25 mouse cellular contexts compared by ENCODE assay signal in the genomic region with DNA sequence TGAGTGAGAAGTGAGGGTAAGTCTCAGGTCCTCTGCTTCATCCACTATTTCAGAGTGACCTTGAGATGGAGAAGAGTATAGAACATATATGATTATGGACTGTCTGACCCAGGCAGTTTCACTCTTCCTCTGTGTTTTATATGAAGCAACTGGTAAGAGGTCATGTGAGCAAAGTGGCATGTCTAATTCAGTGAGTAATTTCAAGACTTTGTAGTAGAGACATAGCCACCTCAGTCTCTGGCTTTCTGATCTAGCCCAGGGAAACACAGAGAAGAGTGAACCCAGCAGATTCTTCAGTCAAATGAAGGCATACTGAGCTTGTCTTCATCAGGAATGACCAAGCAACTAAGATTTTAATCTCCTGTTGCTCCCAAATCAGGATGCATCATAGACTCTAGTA.
DNase-seq lines count a peak whose midpoint lies in the region; ATAC-seq lines count a peak whose summit lies in the region.
"Had no signal": no experiment of that assay in that cellular context is flagged by ENCODE, and none has a peak within 500 bp of the region (broad histone marks: within the 10 kb centered on the region; RNA-seq: fewer than 3 reads in every experiment).

No protein-coding gene starts in this region.

- no peaks in the 10 kb centered on the region for H3K27me3 ChIP-seq in limb, embryonic 10.5 days (ENCODE audit: low read depth, poor library complexity, severe bottlenecking)
- H3K27me3 ChIP-seq: embryonic facial prominence, embryonic 15.5 days; forebrain, embryonic 12.5 days had no signal

- no peaks in the 10 kb centered on the region for H3K4me1 ChIP-seq in limb, embryonic 10.5 days
- H3K4me1 ChIP-seq: forebrain, embryonic 10.5 days; forebrain, embryonic 12.5 days had no signal

- H3K36me3 ChIP-seq in limb, embryonic 10.5 days, result no peaks in the 10 kb centered on the region
- H3K36me3 ChIP-seq: embryonic facial prominence, embryonic 13.5 days; embryonic facial prominence, embryonic 15.5 days; forebrain, embryonic 10.5 days; forebrain, embryonic 12.5 days; G1E had no signal

- H3K9me3 ChIP-seq in limb, embryonic 10.5 days (replicated peaks), result no peaks in the 10 kb centered on the region
- H3K9me3 ChIP-seq: embryonic facial prominence, embryonic 13.5 days; embryonic facial prominence, embryonic 15.5 days; forebrain, embryonic 10.5 days; forebrain, embryonic 12.5 days; G1E had no signal

- peak; percentile 56 for ATAC-seq in CD4-positive, CD25-positive, alpha-beta regulatory T cell, adult 4 months
- ATAC-seq in activated CD4-positive, CD25-positive, alpha-beta regulatory T cell, adult 4 months, result peak; percentile 19
- peak; percentile 58 for ATAC-seq in inflammation-experienced regulatory T-cells, adult 6 months
- ATAC-seq: forebrain, embryonic 14.5 days; forebrain, embryonic 16.5 days; Patski had no signal

- intact Hi-C loops in heart, postnatal 14 days (cut with DNase I), result no loop called here

- H3K27ac ChIP-seq in limb, embryonic 10.5 days, result no peak overlapping the region
- H3K27ac ChIP-seq: embryonic facial prominence, embryonic 13.5 days; embryonic facial prominence, embryonic 15.5 days; forebrain, embryonic 10.5 days; forebrain, embryonic 12.5 days had no signal

- H3K4me3 ChIP-seq in limb, embryonic 10.5 days, result no peak overlapping the region
- H3K4me3 ChIP-seq: embryonic facial prominence, embryonic 13.5 days; embryonic facial prominence, embryonic 15.5 days; erythroblast, embryonic 14.5 days; forebrain, embryonic 10.5 days; forebrain, embryonic 12.5 days had no signal

- no peak for DNase-seq in urinary bladder, postnatal 25 days (ENCODE audit: low spot score)
- DNase-seq in limb, embryonic 10.5 days (ENCODE audit: low spot score), result no peak
- DNase-seq in T-cell, adult 2 months (ENCODE audit: low spot score), result no peak
- no peak for DNase-seq in heart, postnatal 14 days
- DNase-seq: adrenal gland, adult 8-10 months; adrenal gland, postnatal 14 days; adrenal gland, postnatal 36 days; cerebellum, adult 11-12 months; cerebellum, adult 2 months; cerebellum, adult 9-10 months; cerebellum, postnatal 14 days; cerebellum, postnatal 36 days; embryo, embryonic 11 days had no signal
